28 mouse cellular contexts compared by ENCODE assay signal in the genomic region with DNA sequence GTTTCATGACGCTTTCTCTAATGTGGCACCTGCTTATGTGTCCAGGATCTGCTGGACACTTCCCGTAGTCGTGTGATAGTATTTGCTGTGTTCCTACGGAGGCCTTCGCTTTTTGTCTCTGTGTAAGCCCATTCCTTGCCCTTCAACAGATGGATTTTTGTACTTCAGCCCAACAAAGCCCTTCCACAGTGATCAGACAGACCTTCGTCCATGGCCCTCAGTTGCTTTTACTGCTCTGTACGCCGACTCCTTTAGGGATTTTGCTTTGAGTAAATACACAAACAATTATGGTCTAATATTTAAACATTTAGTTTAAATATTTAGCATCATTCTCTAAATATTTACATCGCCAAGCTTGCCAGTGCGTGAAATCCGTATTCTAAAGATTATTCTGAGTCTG.
DNase-seq lines count a peak whose midpoint lies in the region; ATAC-seq and TF ChIP-seq lines count a peak whose summit lies in the region.
"Had no signal": no experiment of that assay in that cellular context is flagged by ENCODE, and none has a peak within 500 bp of the region (broad histone marks: within the 10 kb centered on the region; RNA-seq: fewer than 3 reads in every experiment).

No protein-coding gene starts in this region.

- H3K4me1 ChIP-seq in intestine, embryonic 15.5 days (replicated peaks), result peaks cover 10% of the 10 kb centered on the region; the same call in 1 of the 2 replicates
- no peaks in the 10 kb centered on the region for H3K4me1 ChIP-seq in intestine, postnatal 0 days (replicated peaks; ENCODE audit: control insufficient read depth, insufficient read depth, low read length)
- peaks cover 26% of the 10 kb centered on the region for H3K4me1 ChIP-seq in lung, embryonic 15.5 days
- H3K4me1 ChIP-seq in intestine, embryonic 16.5 days (ENCODE audit: control insufficient read depth, insufficient read depth, low read length), result peaks cover 11% of the 10 kb centered on the region
- H3K4me1 ChIP-seq: embryonic facial prominence, embryonic 15.5 days had no signal

- no peaks in the 10 kb centered on the region for H3K36me3 ChIP-seq in intestine, embryonic 15.5 days
- H3K36me3 ChIP-seq in intestine, postnatal 0 days (ENCODE audit: control insufficient read depth, insufficient read depth), result no peaks in the 10 kb centered on the region
- no peaks in the 10 kb centered on the region for H3K36me3 ChIP-seq in lung, embryonic 15.5 days
- no peaks in the 10 kb centered on the region for H3K36me3 ChIP-seq in intestine, embryonic 16.5 days (ENCODE audit: control insufficient read depth, insufficient read depth, low read length)
- H3K36me3 ChIP-seq: embryonic facial prominence, embryonic 13.5 days; embryonic facial prominence, embryonic 15.5 days; forebrain, embryonic 10.5 days; forebrain, embryonic 12.5 days; G1E had no signal

- ATAC-seq in intestine, embryonic 15.5 days, result peak; percentile 39; the same call in 1 of the 2 replicates
- no peak for ATAC-seq in intestine, postnatal 0 days
- ATAC-seq in lung, embryonic 15.5 days (ENCODE audit: borderline replicate concordance, extremely low read depth, low FRiP score, low TSS enrichment), result peak; percentile 64; the same call in 1 of the 2 replicates
- peak; percentile 50; the same call in 1 of the 2 replicates for ATAC-seq in intestine, embryonic 16.5 days
- ATAC-seq: activated CD4-positive, CD25-positive, alpha-beta regulatory T cell, adult 4 months; CD4-positive, CD25-positive, alpha-beta regulatory T cell, adult 4 months; forebrain, embryonic 14.5 days; forebrain, embryonic 16.5 days; Patski had no signal

- no peak for TF ChIP-seq CTCF in intestine, postnatal 0 days (IDR thresholded peaks at IDR 0.05; ENCODE audit: low read depth)

- H3K27me3 ChIP-seq in intestine, embryonic 15.5 days (replicated peaks), result no peaks in the 10 kb centered on the region
- no peaks in the 10 kb centered on the region for H3K27me3 ChIP-seq in intestine, postnatal 0 days (replicated peaks; ENCODE audit: control insufficient read depth, insufficient read depth, low read length)
- no peaks in the 10 kb centered on the region for H3K27me3 ChIP-seq in lung, embryonic 15.5 days
- no peaks in the 10 kb centered on the region for H3K27me3 ChIP-seq in intestine, embryonic 16.5 days (replicated peaks; ENCODE audit: control insufficient read depth, insufficient read depth, low read length)
- H3K27me3 ChIP-seq: CH12.LX; embryonic facial prominence, embryonic 13.5 days; embryonic facial prominence, embryonic 15.5 days had no signal

- no peak overlapping the region for H3K4me2 ChIP-seq in intestine, embryonic 15.5 days (replicated peaks)
- no peak overlapping the region for H3K4me2 ChIP-seq in intestine, postnatal 0 days (replicated peaks; ENCODE audit: low read depth)
- H3K4me2 ChIP-seq in lung, embryonic 15.5 days, result no peak overlapping the region
- H3K4me2 ChIP-seq in intestine, embryonic 16.5 days (ENCODE audit: low read depth, low read length), result no peak overlapping the region
- H3K4me2 ChIP-seq: embryonic facial prominence, embryonic 13.5 days; embryonic facial prominence, embryonic 15.5 days; forebrain, embryonic 12.5 days had no signal

- H3K27ac ChIP-seq in intestine, embryonic 15.5 days, result no peak overlapping the region
- no peak overlapping the region for H3K27ac ChIP-seq in intestine, postnatal 0 days (ENCODE audit: low read depth, low read length)
- H3K27ac ChIP-seq in lung, embryonic 15.5 days, result peak overlapping the region; percentile 61
- no peak overlapping the region for H3K27ac ChIP-seq in intestine, embryonic 16.5 days (ENCODE audit: low read length)
- H3K27ac ChIP-seq: embryonic facial prominence, embryonic 13.5 days; embryonic facial prominence, embryonic 15.5 days; forebrain, embryonic 10.5 days; forebrain, embryonic 12.5 days had no signal

- no peak for DNase-seq in lung, postnatal 4 days
- DNase-seq: adrenal gland, adult 2 months; adrenal gland, postnatal 10 days; adrenal gland, postnatal 25 days; B cell, adult 2 months; cerebellum, adult 11 months; cerebellum, adult 18-20 months; cerebellum, adult 8-10 months; cerebellum, adult 9-11 months; cerebellum, postnatal 14 days; cerebellum, postnatal 36 days; embryo, embryonic 11 days had no signal

- 45% methylated on average over 11 of the region's 11 CpGs for WGBS in intestine, embryonic 15.5 days
- 51% methylated on average over 11 of the region's 11 CpGs for WGBS in intestine, postnatal 0 days
- WGBS in lung, embryonic 15.5 days, result 38% methylated on average over 11 of the region's 11 CpGs
- WGBS in intestine, embryonic 16.5 days, result 46% methylated on average over 11 of the region's 11 CpGs

- no peak overlapping the region for H3K9ac ChIP-seq in intestine, embryonic 15.5 days
- H3K9ac ChIP-seq in intestine, postnatal 0 days (ENCODE audit: low read depth, low read length), result no peak overlapping the region
- no peak overlapping the region for H3K9ac ChIP-seq in lung, embryonic 15.5 days
- H3K9ac ChIP-seq in intestine, embryonic 16.5 days (ENCODE audit: low read depth, low read length), result no peak overlapping the region
- H3K9ac ChIP-seq: embryonic facial prominence, embryonic 13.5 days; embryonic facial prominence, embryonic 15.5 days; forebrain, embryonic 12.5 days had no signal

- no peaks in the 10 kb centered on the region for H3K9me3 ChIP-seq in intestine, embryonic 15.5 days
- H3K9me3 ChIP-seq in intestine, postnatal 0 days (ENCODE audit: control insufficient read depth), result no peaks in the 10 kb centered on the region
- no peaks in the 10 kb centered on the region for H3K9me3 ChIP-seq in lung, embryonic 15.5 days
- H3K9me3 ChIP-seq in intestine, embryonic 16.5 days (ENCODE audit: control insufficient read depth, low read length), result no peaks in the 10 kb centered on the region
- H3K9me3 ChIP-seq: embryonic facial prominence, embryonic 13.5 days; embryonic facial prominence, embryonic 15.5 days; forebrain, embryonic 10.5 days; forebrain, embryonic 12.5 days; G1E had no signal

- H3K4me3 ChIP-seq in intestine, embryonic 15.5 days (replicated peaks), result no peak overlapping the region
- no peak overlapping the region for H3K4me3 ChIP-seq in intestine, postnatal 0 days (ENCODE audit: low read depth, low read length)
- no peak overlapping the region for H3K4me3 ChIP-seq in lung, embryonic 15.5 days
- no peak overlapping the region for H3K4me3 ChIP-seq in intestine, embryonic 16.5 days (ENCODE audit: low read length)
- H3K4me3 ChIP-seq: embryonic facial prominence, embryonic 13.5 days; embryonic facial prominence, embryonic 15.5 days; erythroblast, embryonic 14.5 days; forebrain, embryonic 10.5 days; forebrain, embryonic 12.5 days had no signal
